Comparison of ENCODE assay signal across 27 mouse cellular contexts in the genomic region with DNA sequence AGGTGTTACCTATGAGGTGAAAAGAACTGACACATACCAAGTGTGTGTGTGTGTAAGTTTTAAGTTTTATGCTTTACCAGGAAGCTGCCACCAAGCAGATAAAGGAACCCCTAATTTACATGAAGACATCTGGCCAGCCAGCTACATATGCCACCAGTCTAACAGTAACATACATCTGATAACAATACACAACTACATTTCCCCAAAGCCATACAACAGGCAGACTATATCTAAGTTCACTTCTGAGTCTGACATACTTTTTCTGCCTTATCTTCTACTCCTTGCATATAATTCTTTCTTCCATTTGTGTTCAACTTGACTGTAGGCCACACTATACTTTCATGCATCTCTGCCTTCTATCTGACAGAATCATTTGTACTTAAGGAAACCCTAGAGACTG.
DNase-seq lines count a peak whose midpoint lies in the region; ATAC-seq and TF ChIP-seq lines count a peak whose summit lies in the region.
"Had no signal": no experiment of that assay in that cellular context is flagged by ENCODE, and none has a peak within 500 bp of the region (broad histone marks: within the 10 kb centered on the region; RNA-seq: fewer than 3 reads in every experiment).

No protein-coding gene starts in this region.

- peak overlapping the region; percentile 72 for H3K27ac ChIP-seq in MEL (ENCODE audit: control insufficient read depth, low read depth, low read length)
- H3K27ac ChIP-seq in liver, embryonic 15.5 days (replicated peaks): peak overlapping the region; percentile 64
- H3K27ac ChIP-seq: embryonic facial prominence, embryonic 13.5 days; forebrain, embryonic 12.5 days; heart, adult 2 months; heart, embryonic 13.5 days; hindbrain, embryonic 15.5 days; limb, embryonic 12.5 days had no signal

- H3K4me2 ChIP-seq in liver, embryonic 15.5 days: no peak overlapping the region
- H3K4me2 ChIP-seq: embryonic facial prominence, embryonic 13.5 days; forebrain, embryonic 12.5 days; heart, embryonic 13.5 days; hindbrain, embryonic 15.5 days; limb, embryonic 12.5 days; midbrain, embryonic 11.5 days had no signal

- peaks cover 5 to 18% of the 10 kb centered on the region in 2 experiments; a peak in 3 of 4 replicates for H3K4me1 ChIP-seq in MEL (ENCODE audit: control insufficient read depth in 1 of 2, insufficient read depth in 2 of 2, low read length in 2 of 2)
- H3K4me1 ChIP-seq in liver, embryonic 15.5 days (replicated peaks): peaks cover 26% of the 10 kb centered on the region
- H3K4me1 ChIP-seq: forebrain, embryonic 12.5 days; hindbrain, embryonic 15.5 days; limb, embryonic 12.5 days had no signal

- TF ChIP-seq RAD21 in MEL (IDR thresholded peaks at IDR 0.05; ENCODE audit: low read depth, low read length): no peak

- no peak for TF ChIP-seq POLR2A in MEL (IDR thresholded peaks at IDR 0.05; ENCODE audit: control insufficient read depth in 1 of 2, insufficient read depth in 1 of 2, low read depth in 1 of 2, low read length in 2 of 2, poor library complexity in 1 of 2)

- TF ChIP-seq CTCF in MEL (IDR thresholded peaks at IDR 0.05 in 2 of 3, conservative IDR thresholded peaks at IDR 0.05 in 1 of 3; ENCODE audit: control insufficient read depth in 1 of 3, insufficient read depth in 1 of 3, low read depth in 2 of 3, low read length in 3 of 3, poor library complexity in 1 of 3, severe bottlenecking in 1 of 3): no peak

- TF ChIP-seq EP300 in MEL (IDR thresholded peaks at IDR 0.05; ENCODE audit: low read depth in 1 of 2, low read length in 2 of 2): peak; percentile 78 to 82

- H3K36me3 ChIP-seq in MEL (ENCODE audit: control insufficient read depth in 1 of 2, insufficient read depth in 2 of 2, low read length in 2 of 2): peaks cover 11 to 29% of the 10 kb centered on the region in 2 experiments
- peaks cover 4% of the 10 kb centered on the region; the same call in 1 of the 2 replicates for H3K36me3 ChIP-seq in liver, embryonic 15.5 days (replicated peaks)

- no peaks in the 10 kb centered on the region for H3K9me3 ChIP-seq in MEL (replicated peaks; ENCODE audit: insufficient read depth, low read length)
- H3K9me3 ChIP-seq in liver, embryonic 15.5 days (replicated peaks): no peaks in the 10 kb centered on the region
- H3K9me3 ChIP-seq: embryonic facial prominence, embryonic 13.5 days; hindbrain, embryonic 15.5 days had no signal

- H3K4me3 ChIP-seq in MEL (ENCODE audit: control insufficient read depth in 1 of 2, insufficient read depth in 1 of 2, low read depth in 2 of 2, low read length in 2 of 2): no peak overlapping the region
- H3K4me3 ChIP-seq in liver, embryonic 15.5 days (replicated peaks): no peak overlapping the region
- H3K4me3 ChIP-seq: embryonic facial prominence, embryonic 13.5 days; erythroblast, embryonic 14.5 days; forebrain, embryonic 12.5 days; heart, adult 2 months; heart, embryonic 13.5 days; hindbrain, embryonic 15.5 days; limb, embryonic 12.5 days had no signal

- no peaks in the 10 kb centered on the region for H3K27me3 ChIP-seq in MEL (ENCODE audit: control insufficient read depth in 1 of 2, insufficient read depth in 2 of 2, low read length in 2 of 2)
- no peaks in the 10 kb centered on the region for H3K27me3 ChIP-seq in liver, embryonic 15.5 days
- H3K27me3 ChIP-seq: embryonic facial prominence, embryonic 13.5 days; forebrain, embryonic 12.5 days; heart, embryonic 13.5 days; hindbrain, embryonic 15.5 days; limb, embryonic 12.5 days had no signal

- peak; percentile 86 for DNase-seq in MEL (ENCODE audit: low read depth, low spot score)
- DNase-seq in thymus, postnatal 0 days (ENCODE audit: low spot score): no peak
- no peak for DNase-seq in kidney, postnatal 25 days
- no peak for DNase-seq in urinary bladder, adult 2 months (ENCODE audit: low spot score)
- no peak for DNase-seq in kidney, adult 11 months
- DNase-seq: adrenal gland, postnatal 25 days; cerebellum, adult 11-12 months; cerebellum, adult 9-11 months; forebrain, postnatal 0 days; heart, adult 2 months; heart, postnatal 10 days; kidney, adult 8-10 months; kidney, postnatal 10 days; lung, adult 18-20 months; lung, postnatal 14 days; right cerebral cortex, adult 18-20 months; right cerebral cortex, postnatal 4 days had no signal

- ATAC-seq in erythroid progenitor cell, adult 5-6 weeks (replicated peaks; ENCODE audit: low FRiP score, poor library complexity, severe bottlenecking): peak; percentile 52
- ATAC-seq in liver, embryonic 15.5 days (ENCODE audit: insufficient read depth): peak; percentile 88
- ATAC-seq: forebrain, postnatal 0 days; midbrain, embryonic 16.5 days had no signal

- no peak overlapping the region for H3K9ac ChIP-seq in MEL (ENCODE audit: control insufficient read depth, low read depth, low read length, poor library complexity, severe bottlenecking)
- H3K9ac ChIP-seq in liver, embryonic 15.5 days: no peak overlapping the region
- H3K9ac ChIP-seq: embryonic facial prominence, embryonic 13.5 days; forebrain, embryonic 12.5 days; forebrain, postnatal 0 days; heart, embryonic 13.5 days; hindbrain, embryonic 15.5 days; limb, embryonic 12.5 days had no signal

- H3K79me2 ChIP-seq in MEL (ENCODE audit: control insufficient read depth, insufficient read depth, low read length, poor library complexity): no peaks in the 10 kb centered on the region; the same call in 1 of the 2 replicates

TF ChIP-seq in MEL, 35 proteins besides CTCF, POLR2A, EP300 and RAD21:
- TF ChIP-seq E2F4 (IDR thresholded peaks at IDR 0.05; ENCODE audit: borderline replicate concordance, low read depth, low read length): no peak
- TF ChIP-seq ETS1 (IDR thresholded peaks at IDR 0.05; ENCODE audit: low read depth, low read length): peak; percentile 92
- peak; percentile 80 for TF ChIP-seq TAL1 (IDR thresholded peaks at IDR 0.05; ENCODE audit: low read length)
- peak; percentile 89 for TF ChIP-seq GATA1 (IDR thresholded peaks at IDR 0.05; ENCODE audit: low read depth, low read length)
- TF ChIP-seq ZMIZ1 (IDR thresholded peaks at IDR 0.05; ENCODE audit: low read depth, low read length): no peak
- no peak for TF ChIP-seq MAX (IDR thresholded peaks at IDR 0.05; ENCODE audit: low read length)
- TF ChIP-seq NELFE (IDR thresholded peaks at IDR 0.05; ENCODE audit: low read depth, low read length): no peak
- TF ChIP-seq TBP (IDR thresholded peaks at IDR 0.05; ENCODE audit: low read depth, low read length): no peak
- 0 out of 2 replicates have a peak, but pooled peaks have one; percentile 23 for TF ChIP-seq MYB (IDR thresholded peaks at IDR 0.05; ENCODE audit: low read depth, low read length)
- TF ChIP-seq MAFK (IDR thresholded peaks at IDR 0.05; ENCODE audit: borderline replicate concordance, low read depth, low read length): no peak
- no peak for TF ChIP-seq POLR2AphosphoS5 (IDR thresholded peaks at IDR 0.05; ENCODE audit: borderline replicate concordance, low read depth, low read length)
- peak; percentile 67 for TF ChIP-seq MXI1 (IDR thresholded peaks at IDR 0.05; ENCODE audit: low read depth, low read length)
- TF ChIP-seq CHD2 (IDR thresholded peaks at IDR 0.05; ENCODE audit: low read length): no peak
- no peak for TF ChIP-seq NRF1 (IDR thresholded peaks at IDR 0.05; ENCODE audit: insufficient read depth, low read depth, low read length, poor library complexity, severe bottlenecking)
- TF ChIP-seq BHLHE40 (IDR thresholded peaks at IDR 0.05; ENCODE audit: borderline replicate concordance, low read depth, low read length): no peak
- no peak for TF ChIP-seq MEF2A (IDR thresholded peaks at IDR 0.05; ENCODE audit: extremely low read depth, insufficient replicate concordance, low read depth, low read length, poor library complexity, severe bottlenecking)
- TF ChIP-seq ELF1 (IDR thresholded peaks at IDR 0.05; ENCODE audit: low read depth, low read length): peak; percentile 11; the same call in 1 of the 2 replicates
- TF ChIP-seq CHD1 (IDR thresholded peaks at IDR 0.05; ENCODE audit: low read depth, low read length): no peak
- TF ChIP-seq TCF12 (IDR thresholded peaks at IDR 0.05; ENCODE audit: low read depth, low read length): peak; percentile 88
- no peak for TF ChIP-seq MYC (IDR thresholded peaks at IDR 0.05; ENCODE audit: low read depth, low read length)
- peak; percentile 52; the same call in 1 of the 2 replicates for TF ChIP-seq SIN3A (IDR thresholded peaks at IDR 0.05; ENCODE audit: low read length)
- no peak for TF ChIP-seq MAZ (IDR thresholded peaks at IDR 0.05; ENCODE audit: low read depth, low read length)
- TF ChIP-seq RCOR1 (IDR thresholded peaks at IDR 0.05; ENCODE audit: low read depth, low read length): no peak
- TF ChIP-seq ZC3H11A (IDR thresholded peaks at IDR 0.05; ENCODE audit: low read depth, low read length): no peak
